Mouse (Mus musculus) liver, adult (tissue): ENCODE measurements around the gene Olfr153.
"Not testable (repeated sequence)": the region's sequence is repeated elsewhere in the genome, so short reads cannot be mapped to it uniquely, and the experiment has no call there.

ENCODE experiments used
- GATA4 ChIP-seq: IDR thresholded peaks from 2 replicates; pipeline ENCODE4 v1.6.1; 2014; ENCODE audit warnings: mild to moderate bottlenecking, low read length; ENCODE audit not compliant: insufficient replicate concordance

Gene Olfr153

DNA sequence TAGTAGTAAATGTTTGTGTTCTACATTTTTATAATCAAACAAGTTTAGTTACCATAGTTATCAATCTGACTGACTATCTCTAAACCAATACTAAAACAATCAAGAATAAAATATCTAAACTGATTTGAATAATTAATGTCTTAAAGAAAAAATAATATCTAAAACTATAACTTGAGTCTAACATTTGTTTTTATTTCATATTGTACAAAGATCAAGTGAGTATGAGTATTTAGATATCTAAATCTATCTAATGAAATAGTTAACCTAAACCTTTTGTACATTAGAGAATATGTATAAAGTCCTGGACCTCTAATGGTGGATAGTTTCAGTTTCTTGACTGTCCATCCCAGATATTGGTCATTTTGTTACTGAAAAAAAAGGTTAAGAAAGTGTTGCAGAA lies at the start of gene Olfr153:
Gene Olfr153 (plus strand): TSS at position 301 of the 400 bp plus-strand sequence.
- no peak for TF ChIP-seq GATA4

DNA sequence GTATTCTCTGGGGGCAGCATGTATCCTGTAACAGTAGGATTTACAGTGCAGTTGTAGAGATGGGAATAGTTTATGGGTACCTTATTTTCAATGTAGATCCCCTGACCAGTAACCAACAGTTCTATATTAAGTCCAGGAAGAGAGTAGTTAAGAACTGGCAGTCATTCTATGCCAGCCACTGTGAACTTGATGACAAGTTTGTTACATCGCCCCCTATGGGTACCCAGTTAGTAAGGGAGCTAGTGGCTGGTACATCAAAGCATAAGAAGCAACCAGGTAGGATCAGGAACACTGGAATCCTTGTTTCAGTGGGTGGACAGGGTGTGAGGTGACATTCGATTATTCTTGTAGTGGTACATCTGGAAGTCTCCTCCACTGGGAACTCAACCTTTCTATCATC lies 49.3 kb upstream of the Olfr153 start:
- no peak for TF ChIP-seq GATA4

DNA sequence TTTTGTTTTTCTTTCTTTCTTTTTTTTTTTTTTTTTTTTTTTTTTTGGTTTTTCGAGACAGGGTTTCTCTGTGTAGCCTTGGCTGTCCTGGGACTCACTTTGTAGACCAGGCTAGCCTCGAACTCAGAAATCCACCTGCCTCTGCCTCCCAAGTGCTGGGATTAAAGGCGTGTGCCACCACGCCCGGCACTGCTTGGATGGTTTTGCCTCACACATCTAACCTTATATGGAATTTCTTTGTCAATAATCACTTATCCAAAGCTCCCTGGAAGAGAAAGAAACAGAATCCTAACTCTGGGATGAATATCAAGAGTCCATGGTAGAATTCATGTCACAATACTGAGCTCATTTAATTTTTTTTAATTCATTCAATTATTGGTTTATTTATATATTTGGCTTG lies 34.6 kb upstream of the Olfr153 start, which contains the start of gene Pramel7:
Gene Pramel7 (minus strand): TSS at position 101 of the 400 bp plus-strand sequence.
- not testable (repeated sequence) for TF ChIP-seq GATA4

DNA sequence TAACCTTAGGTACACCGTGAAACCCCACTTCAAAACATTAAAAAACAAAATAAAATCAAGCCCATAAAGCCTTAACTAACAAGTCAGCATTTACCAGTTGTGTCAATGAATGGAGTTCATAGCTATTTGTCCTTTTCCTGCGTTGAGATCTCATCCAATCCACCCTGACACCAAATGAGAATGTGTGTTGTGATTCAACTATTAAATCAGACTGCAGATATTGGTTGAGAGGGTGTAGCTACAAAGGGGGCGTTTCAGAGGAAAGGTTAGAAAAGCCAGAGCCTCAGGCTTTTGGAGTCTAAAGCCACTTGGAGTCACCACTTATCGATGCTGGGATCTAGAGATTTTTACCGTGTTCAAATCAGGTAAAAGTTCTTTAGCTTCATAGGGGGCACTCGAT lies 25.3 kb upstream of the Olfr153 start, which contains the start of gene Pramel6:
Gene Pramel6 (plus strand): TSS at position 301 of the 400 bp plus-strand sequence.
- TF ChIP-seq GATA4 = no peak

DNA sequence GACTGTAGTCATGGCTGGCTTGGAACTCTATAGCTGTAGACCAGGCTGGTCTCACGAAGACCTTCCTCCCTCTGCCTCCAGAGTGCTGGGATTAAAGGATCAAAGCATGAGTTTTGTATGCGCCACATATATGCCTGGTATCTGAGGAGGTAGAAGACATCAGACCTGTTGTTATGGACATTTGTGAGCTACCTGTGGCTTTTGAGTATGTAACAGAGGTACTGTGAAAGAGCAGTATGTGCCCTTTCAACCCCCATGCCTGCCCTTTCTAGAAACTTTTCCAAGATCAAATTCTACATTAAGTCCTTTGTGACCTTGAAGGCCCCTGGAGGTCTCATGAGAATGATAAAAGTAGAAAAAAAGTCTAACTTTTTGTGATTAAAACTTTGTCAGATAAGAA lies 16.6 kb upstream of the Olfr153 start:
- no peak for TF ChIP-seq GATA4

DNA sequence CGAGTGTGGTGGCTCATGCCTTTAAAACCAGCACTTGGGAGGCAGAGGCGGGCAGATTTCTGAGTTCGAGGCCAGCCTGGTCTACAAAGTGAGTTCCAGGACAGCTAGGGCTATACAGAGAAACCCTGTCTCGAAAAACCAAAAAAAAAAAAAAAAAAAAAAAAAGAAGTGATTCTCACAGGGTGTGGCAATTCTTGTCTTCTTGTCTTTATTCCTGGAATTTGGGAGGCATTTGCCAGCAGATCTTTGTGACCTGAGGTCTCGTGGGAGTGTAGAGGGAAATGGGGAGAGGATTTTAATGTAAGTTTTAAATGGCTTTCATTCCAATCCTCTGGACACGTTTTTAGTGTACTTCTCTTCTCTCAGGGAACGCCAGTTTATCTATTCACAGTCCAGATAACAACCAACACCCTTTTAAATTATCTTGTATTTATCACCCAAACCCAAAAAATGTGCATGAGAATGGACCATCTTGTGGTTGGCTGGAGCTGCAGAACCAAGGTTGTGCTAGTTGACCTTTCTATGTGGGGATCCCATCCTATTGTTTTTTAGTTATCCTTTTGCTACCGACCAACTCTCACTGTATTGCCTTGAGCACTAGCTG lies 16.0 kb upstream of the Olfr153 start:
- no peak for TF ChIP-seq GATA4

DNA sequence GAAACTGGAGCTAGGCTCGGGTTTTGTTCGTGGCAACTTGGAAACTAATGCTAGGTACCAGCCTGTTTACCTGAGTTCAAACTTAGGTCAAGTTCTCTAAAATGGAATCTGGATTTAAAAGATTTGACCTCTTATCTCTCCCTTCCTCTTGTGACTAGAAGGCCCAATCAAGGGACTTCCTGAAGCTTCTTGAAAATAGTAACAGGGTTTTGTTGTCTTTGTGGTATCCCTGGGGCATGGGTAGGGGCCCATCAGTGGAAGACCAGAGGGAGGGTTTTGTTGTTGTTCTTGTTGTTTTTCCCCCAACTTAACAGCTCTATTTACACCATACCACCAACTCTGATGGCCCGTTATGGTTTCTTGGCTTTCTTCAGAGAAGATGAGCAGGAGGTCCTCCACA lies 15.0 kb upstream of the Olfr153 start:
- TF ChIP-seq GATA4 = no peak

DNA sequence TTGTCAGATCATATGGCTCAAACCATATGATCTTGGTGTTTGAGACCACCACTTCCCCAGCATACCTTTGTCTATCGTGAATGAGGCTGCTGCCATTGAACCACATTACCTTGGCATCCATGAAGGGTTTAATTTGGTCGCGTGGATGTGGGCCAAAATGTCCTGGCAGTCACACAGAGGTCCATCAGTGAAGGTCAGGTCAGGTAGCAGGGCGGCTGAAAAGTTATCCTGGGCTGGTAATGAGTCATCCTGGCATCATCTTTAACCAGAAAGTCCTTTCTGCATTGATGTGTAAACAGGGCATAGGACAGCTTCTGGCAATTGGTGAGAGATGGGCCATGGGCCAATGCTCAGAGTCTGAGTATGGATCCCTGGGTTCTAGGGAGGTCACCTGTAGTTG lies 10.9 kb upstream of the Olfr153 start:
- TF ChIP-seq GATA4 = no peak

DNA sequence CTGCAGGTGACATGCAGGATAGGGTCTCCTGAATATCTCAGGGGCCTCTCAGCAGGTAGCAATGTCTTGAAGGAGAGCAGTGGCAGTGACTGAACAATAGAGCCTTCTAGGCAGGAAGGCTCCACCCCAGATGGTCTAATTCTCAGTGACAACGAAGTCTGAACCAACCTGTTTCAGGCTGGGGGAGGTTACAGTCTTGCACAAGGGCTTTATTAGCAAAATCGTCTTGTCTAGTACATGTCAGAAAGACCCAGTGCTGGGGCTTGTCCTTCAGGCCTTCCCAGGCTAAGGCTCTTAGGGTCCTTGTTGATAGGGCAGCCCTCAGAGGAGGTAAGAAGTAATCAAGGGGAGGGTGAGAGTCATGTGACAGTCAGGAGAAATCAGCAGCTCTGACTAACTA lies 3.2 kb downstream of the Olfr153 start:
- no peak for TF ChIP-seq GATA4

DNA sequence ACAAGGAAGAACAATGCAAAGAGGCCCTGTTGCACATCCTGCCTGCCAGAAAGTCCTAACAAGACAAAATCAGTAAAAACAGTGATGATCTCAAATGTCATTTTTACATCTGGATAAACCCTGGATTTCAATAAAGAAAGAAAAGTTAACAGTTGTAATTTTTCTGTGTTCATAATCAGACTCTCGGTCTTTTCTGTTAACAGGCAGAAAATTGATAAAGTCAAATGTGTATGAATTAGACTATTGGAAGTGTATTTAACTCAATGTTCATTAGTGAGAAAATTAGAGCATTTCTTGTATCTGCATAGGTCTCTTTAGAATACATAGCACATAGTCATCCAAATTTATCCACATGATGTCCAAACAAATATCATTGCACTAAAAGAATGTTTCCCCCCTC lies 13.8 kb downstream of the Olfr153 start, which contains the start of gene Olfr1128:
Gene Olfr1128 (minus strand): TSS at position 101 of the 400 bp plus-strand sequence.
- no peak for TF ChIP-seq GATA4

DNA sequence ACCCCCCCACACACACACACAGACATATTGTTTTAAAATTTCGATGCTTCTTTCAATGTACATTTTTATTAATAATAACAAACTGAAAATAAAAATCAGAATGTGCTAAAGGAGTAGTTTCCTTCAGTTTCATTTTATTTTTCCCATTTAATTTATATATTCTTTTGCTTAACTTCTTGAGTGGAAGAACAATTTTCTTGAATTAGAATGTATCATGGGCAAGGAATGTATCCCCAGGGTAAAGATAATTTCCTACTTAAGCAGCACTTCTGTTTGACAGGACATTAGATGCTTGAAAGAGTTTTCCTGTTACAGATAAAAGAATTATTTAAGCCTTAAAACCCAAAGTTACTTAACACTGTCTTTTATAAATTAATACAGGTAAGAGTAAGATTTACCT lies 42.0 kb downstream of the Olfr153 start, which contains the start of gene Olfr1129:
Gene Olfr1129 (plus strand): TSS at position 301 of the 400 bp plus-strand sequence.
- not testable (repeated sequence) for TF ChIP-seq GATA4
